Mouse (Mus musculus): ENCODE measurements around the gene Rassf5.

Rassf5 gene

DNA sequence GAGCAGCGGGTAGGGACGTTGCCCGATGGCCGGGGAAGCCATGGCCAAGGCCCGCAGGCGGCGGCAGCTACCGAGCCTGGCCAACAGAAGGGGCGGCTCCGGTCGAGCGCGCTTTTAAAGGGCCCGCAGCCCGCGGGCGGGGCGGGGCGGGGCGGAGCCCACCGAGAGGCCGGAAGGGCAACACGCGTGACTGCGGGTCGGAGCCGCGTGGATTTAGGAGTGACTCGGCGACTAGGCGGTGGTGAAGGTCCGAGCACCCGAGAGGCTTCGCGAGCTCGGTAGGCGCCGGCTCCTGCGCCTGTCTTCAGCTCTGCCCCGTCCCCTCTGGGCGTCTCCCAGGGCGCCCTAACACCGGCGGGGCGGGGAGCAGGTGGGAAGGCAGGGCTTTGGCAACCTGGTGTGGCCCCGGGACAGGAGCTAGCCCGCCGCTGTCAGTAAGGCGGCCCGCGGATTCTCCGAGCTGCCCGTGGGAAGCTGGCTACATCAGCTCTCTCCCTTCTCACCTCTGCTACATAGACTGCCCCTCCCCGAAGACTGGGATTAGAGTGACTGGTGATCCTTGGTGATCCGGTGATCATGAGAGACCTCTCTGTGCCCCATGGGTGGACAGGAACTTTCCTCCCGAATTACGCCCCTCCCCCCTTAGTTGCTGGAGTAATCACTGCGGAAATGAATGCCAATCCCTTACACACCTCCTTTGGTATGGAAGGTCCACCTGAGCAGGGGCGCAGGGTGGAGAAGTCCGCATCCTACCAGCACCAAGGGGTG is at the start of gene Rassf5:
Gene Rassf5, minus strand, starts transcription at position 170 of the 768 bp plus-strand sequence.
- DNase-seq (ENCODE audit: low spot score in 2 of 2), result peak; percentile 83 to 87

GRCm38 (mm10) chr1:131293922-131294250 is 48.8 kb upstream of the Rassf5 start:
- DNase-seq (ENCODE audit: low spot score in 2 of 2), result no peak

GRCm38 (mm10) chr1:131293221-131293921 is 48.3 kb upstream of the Rassf5 start:
- no peak for DNase-seq (ENCODE audit: low spot score in 2 of 2)

DNA sequence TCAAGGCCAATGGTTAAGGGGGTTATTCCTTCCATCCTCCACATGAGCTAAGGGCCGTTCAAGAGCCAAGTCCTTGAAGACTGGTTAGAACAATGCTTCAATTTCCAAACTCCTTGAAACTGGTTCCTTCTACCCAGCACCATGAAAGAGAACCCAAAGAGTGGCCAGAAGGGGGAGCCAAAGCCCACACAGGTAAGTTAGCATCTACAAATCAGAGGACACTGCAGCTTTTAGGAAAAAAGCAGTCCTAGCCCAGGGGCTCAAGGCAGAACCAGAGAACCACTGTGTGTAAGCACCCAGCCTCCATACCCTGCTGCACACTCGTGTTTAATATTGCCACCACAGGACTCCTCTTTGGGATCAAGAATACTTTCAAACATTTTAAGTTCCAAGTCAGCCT is 45.6 kb upstream of the Rassf5 start:
- peak in 1 of 2 experiments; percentile 64 for DNase-seq (ENCODE audit: low spot score in 2 of 2)

- no peak for DNase-seq (ENCODE audit: low spot score in 2 of 2)
These were observed 43.9 kb upstream of the Rassf5 start for GRCm38 (mm10) chr1:131288938-131289337.

GRCm38 (mm10) chr1:131287267-131287666 is 42.2 kb upstream of the Rassf5 start:
- no peak for DNase-seq (ENCODE audit: low spot score in 2 of 2)

GRCm38 (mm10) chr1:131286803-131287202 is 41.7 kb upstream of the Rassf5 start:
- DNase-seq (ENCODE audit: low spot score in 2 of 2), result peak in 1 of 2 experiments; percentile 42

GRCm38 (mm10) chr1:131284616-131285015 is 39.6 kb upstream of the Rassf5 start:
- no peak for DNase-seq (ENCODE audit: low spot score in 2 of 2)

DNA sequence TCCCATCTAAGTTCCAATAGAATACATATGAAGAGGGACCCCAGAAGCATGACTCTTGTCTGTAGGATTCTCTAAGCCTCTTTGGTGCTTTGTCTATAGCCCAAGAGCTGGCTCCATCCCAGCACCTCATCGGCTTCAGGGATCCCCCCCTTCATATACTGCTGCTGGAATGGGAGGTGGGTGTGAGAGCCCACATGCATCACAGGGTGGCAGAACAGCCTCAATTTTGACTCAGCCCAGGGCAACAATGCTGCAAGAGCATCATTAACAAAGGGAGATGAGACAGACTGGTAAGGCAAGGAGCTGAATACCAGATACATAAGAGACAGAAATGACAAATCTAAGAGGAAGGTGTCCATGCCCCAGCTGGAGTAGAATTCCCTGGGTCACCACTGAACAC is 39.1 kb upstream of the Rassf5 start:
- no peak for DNase-seq (ENCODE audit: low spot score in 2 of 2)

DNA sequence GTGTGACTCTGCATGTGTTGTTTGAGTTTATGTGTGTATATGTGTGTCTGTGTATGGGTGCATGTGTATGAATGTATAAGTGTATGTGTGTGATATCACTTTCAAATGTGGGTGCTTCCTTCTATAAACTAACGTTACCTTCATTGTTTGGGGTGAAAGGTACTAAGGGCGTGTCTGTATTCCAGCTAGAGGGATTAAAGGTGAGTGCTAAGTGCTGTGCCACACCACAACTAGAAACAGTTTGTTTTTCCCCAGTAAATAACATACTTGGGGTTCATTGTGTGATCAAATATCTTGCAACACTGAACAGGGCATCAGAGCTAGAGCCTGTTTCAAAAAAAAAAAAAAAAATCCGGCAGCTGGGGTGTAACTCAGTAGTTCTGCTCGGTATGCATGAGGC is 36.7 kb upstream of the Rassf5 start:
- DNase-seq (ENCODE audit: low spot score in 2 of 2), result no peak

GRCm38 (mm10) chr1:131280280-131280679 is 35.2 kb upstream of the Rassf5 start:
- DNase-seq (ENCODE audit: low spot score in 2 of 2), result no peak

- DNase-seq (ENCODE audit: low spot score in 2 of 2), result no peak
These were observed 34.4 kb upstream of the Rassf5 start, which contains the start of gene Ikbke for GRCm38 (mm10) chr1:131279456-131279776. Ikbke (minus strand) TSS chr1:131279606.

DNA sequence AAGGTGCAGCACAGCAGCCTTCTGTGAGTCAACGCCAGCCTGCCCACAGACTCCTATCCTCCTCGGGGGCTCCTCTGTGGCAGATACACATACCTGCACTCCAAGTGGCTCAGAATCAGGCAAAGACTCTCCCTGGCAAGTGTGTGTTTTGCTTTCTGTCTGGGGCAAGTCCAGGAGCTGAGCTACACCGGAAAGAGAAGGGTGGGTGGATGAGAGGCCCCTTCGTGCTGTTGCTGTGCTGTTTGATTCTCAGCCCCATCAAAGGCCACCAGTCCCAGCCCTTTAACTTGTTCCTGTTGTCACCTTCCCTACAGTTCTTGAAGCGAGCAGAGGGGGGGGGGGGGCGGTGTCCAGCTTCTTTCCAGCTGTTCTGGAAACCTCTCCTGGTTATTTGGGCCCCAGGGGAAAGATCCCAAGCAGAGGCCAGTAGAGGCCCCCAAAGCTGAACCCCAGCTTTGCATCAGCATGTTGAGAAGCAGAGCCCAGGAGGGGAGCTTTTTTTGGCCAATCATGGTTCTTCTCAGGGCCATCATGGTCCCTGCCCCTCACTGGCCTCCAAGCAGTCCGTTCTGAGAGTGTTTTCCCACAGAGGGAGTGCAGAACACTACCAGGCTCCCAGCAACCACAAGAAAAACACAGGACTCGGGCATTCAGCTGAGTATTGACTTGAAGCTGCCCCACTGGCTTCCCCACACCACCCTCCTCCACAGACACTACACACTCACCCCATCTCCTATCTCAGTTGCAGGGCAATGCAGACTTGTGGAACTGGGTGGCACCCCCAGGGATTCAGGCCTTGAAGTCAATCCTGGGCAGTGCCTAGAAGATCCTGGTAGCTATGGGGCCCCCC is 33.8 kb upstream of the Rassf5 start:
- DNase-seq (ENCODE audit: low spot score in 2 of 2), result no peak

- peak in 1 of 2 experiments; percentile 47 for DNase-seq (ENCODE audit: low spot score in 2 of 2)
These were observed 31.8 kb upstream of the Rassf5 start for GRCm38 (mm10) chr1:131276831-131277230.

- no peak for DNase-seq (ENCODE audit: low spot score in 2 of 2)
These were observed 30.5 kb upstream of the Rassf5 start for GRCm38 (mm10) chr1:131275577-131275976.

DNA sequence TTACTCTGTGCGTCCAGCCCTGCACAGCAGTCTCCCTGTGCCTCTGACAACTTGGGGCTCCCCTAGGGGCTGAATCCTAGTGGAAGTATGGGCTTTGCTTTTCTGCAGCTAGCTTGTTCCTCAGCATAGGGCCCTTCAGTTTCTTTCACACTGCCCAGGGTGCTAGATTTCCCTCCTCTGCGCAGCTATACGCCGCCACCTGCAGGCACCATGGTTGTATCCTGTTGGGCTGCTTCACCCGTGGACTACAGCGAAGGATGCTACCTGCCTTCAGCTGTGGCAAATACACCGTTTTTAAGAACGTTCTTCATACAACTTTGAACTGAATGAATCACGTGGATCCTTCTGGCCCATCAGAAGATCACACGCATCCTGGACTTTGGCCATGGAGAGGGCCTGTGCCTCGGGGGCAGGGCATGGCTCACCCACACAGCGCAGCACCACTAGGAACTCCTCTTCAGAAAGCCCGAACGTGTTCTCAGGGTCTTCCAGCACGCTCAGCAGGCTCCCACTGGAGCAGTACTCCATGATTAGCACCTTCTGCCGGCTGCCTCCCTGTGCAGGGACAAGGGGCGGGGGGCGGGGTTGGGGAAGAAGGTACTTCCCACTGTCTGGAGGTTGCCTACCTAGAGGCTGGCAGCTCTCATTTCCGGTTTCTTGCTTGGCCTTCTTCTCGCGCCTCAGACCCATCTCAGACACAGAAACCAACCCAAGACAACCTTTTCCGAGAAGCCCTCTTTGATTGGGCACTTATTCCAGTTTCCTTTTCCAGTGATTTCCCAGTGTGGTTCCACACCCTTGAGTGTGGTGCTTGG is 29.9 kb upstream of the Rassf5 start:
- no peak for DNase-seq (ENCODE audit: low spot score in 2 of 2)

DNA sequence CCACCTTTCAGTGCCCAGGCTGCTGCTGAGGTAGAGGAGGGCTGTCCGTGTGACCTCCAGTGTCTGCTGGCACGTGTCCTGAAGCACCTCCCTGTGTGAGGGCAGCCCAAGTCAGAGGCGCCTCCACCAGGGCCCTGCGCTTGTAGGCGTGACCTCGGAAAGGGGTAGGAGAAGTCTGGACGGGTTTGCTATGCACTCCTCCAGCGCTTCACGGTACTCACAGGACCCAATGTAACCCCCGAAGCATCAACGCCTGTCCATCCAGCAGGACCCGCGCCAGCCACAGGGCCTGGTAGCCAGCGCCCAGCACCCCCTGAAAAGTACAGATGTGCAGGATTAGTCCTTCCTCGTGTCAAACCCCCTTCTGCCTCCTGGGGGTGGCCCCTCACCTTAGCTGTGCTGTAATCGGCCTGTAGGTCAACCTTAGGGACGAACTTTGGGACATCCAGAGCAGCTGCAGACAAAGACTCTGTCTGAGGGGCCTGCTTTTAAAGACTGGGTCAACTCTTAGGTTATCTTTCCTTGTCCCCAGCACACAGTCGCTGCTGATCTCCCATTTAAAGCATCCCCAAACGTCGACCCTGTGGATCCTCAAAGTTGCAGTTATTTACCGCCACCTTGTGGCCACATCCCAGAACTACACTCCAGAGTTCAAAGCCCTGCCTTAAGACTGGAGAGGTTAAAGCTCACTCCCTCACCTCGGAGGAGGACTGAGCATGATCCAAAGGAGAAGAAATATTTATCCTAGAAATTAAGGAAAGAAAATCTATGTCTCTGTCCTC is 24.9 kb upstream of the Rassf5 start:
- DNase-seq (ENCODE audit: low spot score in 2 of 2), result peak; percentile 55 to 71

- no peak for DNase-seq (ENCODE audit: low spot score in 2 of 2)
These were observed 23.7 kb upstream of the Rassf5 start for GRCm38 (mm10) chr1:131268776-131269175.

- DNase-seq (ENCODE audit: low spot score in 2 of 2), result no peak
These were observed 18.8 kb upstream of the Rassf5 start for GRCm38 (mm10) chr1:131263905-131264304.

GRCm38 (mm10) chr1:131260309-131260656 is 15.2 kb upstream of the Rassf5 start:
- DNase-seq (ENCODE audit: low spot score in 2 of 2), result peak; percentile 62 to 67
